Mouse (Mus musculus) lung, postnatal 4 days (tissue): ENCODE measurements around the gene Olfr181.

ENCODE experiments used
- DNase-seq, 2 experiments: peaks; one replicate each; pipeline ENCODE4 v3.0.0; 2021

The Olfr181 gene

GRCm38 (mm10) chr16:58928655-58929054 is at the start of gene Olfr181:
TSS of gene Olfr181 (minus strand) at chr16:58928755.
- DNase-seq: no peak

GRCm38 (mm10) chr16:58929292-58929691 is 737 bp upstream of the Olfr181 start, which contains the start of gene Olfr180:
TSS of gene Olfr180 (minus strand) at chr16:58929392.
- DNase-seq: no peak

GRCm38 (mm10) chr16:58891963-58892362 is 36.6 kb downstream of the Olfr181 start, which contains the start of gene Olfr178:
TSS of gene Olfr178 (minus strand) at chr16:58892063.
- no peak for DNase-seq

DNA sequence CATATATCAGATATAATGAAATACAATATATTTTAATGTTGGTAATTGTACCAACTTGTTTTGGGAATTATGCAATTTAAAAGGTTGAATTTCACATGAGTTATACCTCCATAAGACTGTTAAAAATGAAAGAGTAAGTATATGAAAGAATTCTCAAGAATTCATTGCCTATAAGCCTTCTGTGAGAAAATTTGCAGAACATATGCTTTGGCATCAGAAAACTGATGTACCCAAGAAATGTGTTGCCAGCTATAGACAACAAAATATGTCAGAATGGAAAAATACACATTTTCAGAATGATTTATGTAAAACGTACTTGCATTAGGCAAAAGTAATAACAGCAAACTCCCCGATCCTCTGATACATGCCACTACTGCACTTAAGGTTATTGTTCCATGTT is 44.1 kb downstream of the Olfr181 start:
- DNase-seq: no peak
